Mouse (Mus musculus) lung, postnatal 0 days (tissue): ENCODE results near the gene Steap2.

Experiments
- CTCF ChIP-seq: IDR thresholded peaks from 2 replicates; pipeline ENCODE4 v1.5.1; 2016; ENCODE audit warnings: antibody characterized with exemption, mild to moderate bottlenecking
- EP300 ChIP-seq: IDR thresholded peaks from 2 replicates; pipeline ENCODE4 v1.6.1; 2016; ENCODE audit warnings: antibody characterized with exemption, mild to moderate bottlenecking, control low read depth

- TF ChIP-seq CTCF, result no peak
- TF ChIP-seq EP300, result no peak
These were observed 37.8 kb upstream of the Steap2 start for GRCm38 (mm10) chr5:5732208-5732607.
